Mouse (Mus musculus) cortical plate, adult 2 months (tissue): ENCODE results near the gene Xrcc3.

Source experiments
- CTCF ChIP-seq: fragments of 200-500 bp; IDR thresholded peaks from 2 replicates; pipeline ENCODE4 v1.5.1; 2011; ENCODE audit warnings: mild to moderate bottlenecking, control low read depth, low read length; ENCODE audit not compliant: insufficient read depth; ENCODE audit errors: extremely low read depth
- POLR2A ChIP-seq: fragments of 200-500 bp; IDR thresholded peaks from 2 replicates; pipeline ENCODE4 v1.6.1; 2011; ENCODE audit warnings: mild to moderate bottlenecking, low read length, control low read depth; ENCODE audit not compliant: insufficient read depth; ENCODE audit errors: extremely low read depth

DNA sequence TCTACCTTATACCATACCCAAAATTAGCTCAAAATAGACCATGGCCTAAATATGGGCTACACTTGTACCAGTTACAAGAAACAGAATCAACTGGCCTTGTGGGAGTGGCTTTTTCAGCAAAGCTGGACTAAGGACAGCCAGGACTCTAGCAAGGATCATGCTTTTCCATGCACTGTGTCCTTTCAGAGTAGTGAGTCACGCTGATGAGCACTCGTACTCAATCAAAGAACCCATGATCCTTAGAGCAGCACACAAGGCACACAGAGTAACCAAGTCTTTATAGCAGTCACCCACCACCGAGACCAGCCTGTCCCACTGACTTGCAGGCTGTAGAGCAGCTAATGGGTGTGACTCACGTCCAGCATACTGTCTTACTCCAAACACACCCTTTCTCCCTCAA lies 39.9 kb upstream of the Xrcc3 start:
- TF ChIP-seq POLR2A (no peak), CTCF (no peak)
